Mouse (Mus musculus): Measurements from ENCODE around the gene Ntmt1. TPM values are rescaled to one million over a fixed set of nuclear protein-coding genes. Genes with fewer than 3 reads are reported as not detected.

The Ntmt1 gene
- polyA plus RNA-seq, 1 experiment, result 1.8 TPM

- Histone ChIP-seq H3K4me1 (ENCODE audit: control insufficient read depth) (no peaks in the 10 kb centered on the region), H3K4me3 (replicated peaks) (no peak overlapping the region), H3K9me3 (ENCODE audit: control insufficient read depth, low read length) (no peaks in the 10 kb centered on the region), H3K27me3 (ENCODE audit: control insufficient read depth) (peaks cover 36% of the 10 kb centered on the region), H3K36me3 (ENCODE audit: control insufficient read depth) (no peaks in the 10 kb centered on the region)
- TF ChIP-seq GATA1 (IDR thresholded peaks at IDR 0.05; ENCODE audit: low read length), result no peak
- no peak for TF ChIP-seq TAL1 (IDR thresholded peaks at IDR 0.05; ENCODE audit: low read length)
These were observed 57.8 kb downstream of the Ntmt1 start for GRCm38 (mm10) chr2:30865426-30865825.

DNA sequence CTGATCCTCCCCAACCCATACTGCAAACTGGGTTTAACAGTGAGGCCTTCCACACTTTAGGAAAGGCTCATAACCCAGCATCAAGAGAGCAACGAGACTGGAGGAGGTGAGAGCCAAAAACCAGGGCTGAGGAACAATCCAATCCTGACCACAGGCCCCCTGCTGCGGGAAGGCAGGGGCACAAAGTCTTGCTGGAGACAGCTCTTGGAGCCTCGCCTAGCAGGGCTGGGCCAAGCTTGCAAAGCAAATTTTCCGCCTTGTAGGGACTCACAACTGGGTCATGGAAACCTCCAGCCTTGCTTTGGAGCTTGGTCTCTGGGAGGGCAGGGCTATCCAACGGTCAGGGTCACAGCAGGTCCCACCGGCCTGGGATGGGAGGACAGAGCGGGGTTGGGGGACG, 63.2 kb downstream of the Ntmt1 start:
- TF ChIP-seq GATA1 (IDR thresholded peaks at IDR 0.05; ENCODE audit: low read length), result no peak
- TF ChIP-seq TAL1 (IDR thresholded peaks at IDR 0.05; ENCODE audit: low read length), result no peak
- no peaks in the 10 kb centered on the region for H3K4me1 ChIP-seq (ENCODE audit: control insufficient read depth)
- no peaks in the 10 kb centered on the region for H3K9me3 ChIP-seq (ENCODE audit: control insufficient read depth, low read length)
- H3K4me3 ChIP-seq (replicated peaks), result no peak overlapping the region
- H3K36me3 ChIP-seq (ENCODE audit: control insufficient read depth), result no peaks in the 10 kb centered on the region
- H3K27me3 ChIP-seq (ENCODE audit: control insufficient read depth), result peaks cover 5% of the 10 kb centered on the region

Other genes with a start within 250 kb of the Ntmt1 start
- not detected in 2 replicates for gene Cstad, start 212.8 kb upstream of the Ntmt1 start, polyA plus RNA-seq (2012)
- not detected in 2 replicates for gene 1700001O22Rik, start 4.2 kb upstream of the Ntmt1 start, polyA plus RNA-seq (2012)
- gene Asb6, start 22.5 kb downstream of the Ntmt1 start, polyA plus RNA-seq (2012), result 16.3 and 18.5 TPM in 2 replicates
- gene Prrx2, start 27.1 kb downstream of the Ntmt1 start, polyA plus RNA-seq (2012), result not detected in 2 replicates
- not detected in 2 replicates for gene Ptges, start 122.0 kb downstream of the Ntmt1 start, polyA plus RNA-seq (2012)
- 0.83 and 1.4 TPM in 2 replicates for gene Tor1b, start 145.1 kb downstream of the Ntmt1 start, polyA plus RNA-seq (2012)
- gene Tor1a, start 160.1 kb downstream of the Ntmt1 start, polyA plus RNA-seq (2012), result 4.8 and 6.5 TPM in 2 replicates
- gene BC005624, start 174.4 kb downstream of the Ntmt1 start, polyA plus RNA-seq (2012), result 1.8 and 2.2 TPM in 2 replicates
- 0.30 and 0.32 TPM in 2 replicates for gene Usp20, start 174.5 kb downstream of the Ntmt1 start, polyA plus RNA-seq (2012)